Mouse (Mus musculus) left cerebral cortex, adult 8-10 months (tissue): Measurements from ENCODE around the gene Ascl1. TPM values are rescaled to one million over a fixed set of nuclear protein-coding genes. Genes with fewer than 3 reads are reported as not detected.
A peak's percentile ranks its signal among the peaks of the same experiment; 100 is the strongest.

Experiments used
- DNase-seq, 2 experiments: peaks; one replicate each; pipeline ENCODE4 v3.0.0; 2022; ENCODE audit warnings: low spot score in 2 of 2
- total RNA-seq, 4 experiments: library from RNA; stranded (reverse); gene quantifications; 2 replicates each; pipeline ENCODE4 v1.2.4; 2022

The Ascl1 gene
- total RNA-seq, 4 experiments from 2014 or later, result 3.6 to 6.8 (median 5.7) TPM

GRCm38 (mm10) chr10:87485721-87486620, 7.5 kb downstream of the Ascl1 start:
- peak in 1 of 2 experiments; percentile 57 for DNase-seq

- DNase-seq, result no peak
These were observed 8.4 kb downstream of the Ascl1 start for GRCm38 (mm10) chr10:87484831-87485720.

- DNase-seq, result no peak
These were observed 15.6 kb downstream of the Ascl1 start for GRCm38 (mm10) chr10:87477895-87478294.

- no peak for DNase-seq
These were observed 18.5 kb downstream of the Ascl1 start for GRCm38 (mm10) chr10:87474971-87475370.

GRCm38 (mm10) chr10:87473475-87474131, 19.9 kb downstream of the Ascl1 start:
- no peak for DNase-seq

- DNase-seq, result no peak
These were observed 42.7 kb downstream of the Ascl1 start for GRCm38 (mm10) chr10:87450777-87451176.

GRCm38 (mm10) chr10:87449368-87449767, 44.1 kb downstream of the Ascl1 start:
- no peak for DNase-seq

- DNase-seq, result no peak
These were observed 45.2 kb downstream of the Ascl1 start for GRCm38 (mm10) chr10:87448257-87448656.

GRCm38 (mm10) chr10:87447754-87448095, 45.7 kb downstream of the Ascl1 start:
- DNase-seq, result peak; percentile 9 to 66

GRCm38 (mm10) chr10:87446829-87447753, 46.4 kb downstream of the Ascl1 start:
- no peak for DNase-seq

- DNase-seq, result no peak
These were observed 47.2 kb downstream of the Ascl1 start for GRCm38 (mm10) chr10:87446139-87446828.

Other genes starting within 250 kb of the Ascl1 start
- gene Pah, start 28.1 kb upstream of the Ascl1 start, total RNA-seq, result 1 to 10 TPM in 1 of 4 experiments, under 1 TPM in 2, not detected in 1; 0.49 to 1.3 (median 0.81) TPM